In the genomic region with DNA sequence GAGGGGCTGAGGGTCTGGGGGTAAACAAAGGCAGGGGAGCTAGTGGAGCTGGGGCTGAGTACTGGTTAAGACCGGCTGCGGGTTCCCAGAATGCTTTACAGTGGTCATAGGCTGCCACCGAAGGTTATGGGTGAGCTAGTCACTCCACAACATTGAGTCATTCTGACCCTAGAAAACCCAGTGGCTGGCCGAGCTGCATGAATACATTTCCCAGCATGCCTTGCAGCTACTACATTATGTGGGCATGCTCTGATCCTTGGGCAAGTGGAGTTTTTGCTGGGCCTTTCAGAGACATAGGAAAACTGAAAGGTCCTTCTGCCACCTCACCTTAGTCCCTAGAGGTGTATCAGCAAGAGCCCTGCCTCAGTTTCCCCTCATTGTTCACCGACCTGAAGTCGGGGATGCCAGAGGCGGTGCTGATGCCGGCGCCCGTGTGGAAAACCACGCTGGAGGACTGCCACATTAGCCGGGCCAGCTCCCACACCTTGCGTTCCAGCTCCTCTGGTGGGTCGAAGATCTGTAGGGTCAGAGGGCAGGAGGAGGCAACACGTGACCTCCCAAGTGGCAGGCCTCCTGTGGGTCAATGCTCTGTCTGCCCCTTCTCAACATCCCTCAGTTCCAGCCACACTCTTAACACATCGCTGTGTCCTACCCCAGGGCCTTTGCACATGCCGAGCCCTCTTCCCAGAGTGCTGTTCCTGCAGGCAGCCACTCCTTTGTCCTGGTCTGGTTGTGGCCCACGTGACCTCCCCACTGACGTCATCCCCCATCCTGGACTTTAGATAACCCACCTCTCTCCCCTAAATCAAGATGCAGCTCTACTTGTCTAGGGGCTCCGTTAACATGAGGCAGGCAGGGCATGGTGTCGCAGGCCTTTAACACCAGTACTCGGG, we compare ENCODE assay signal across 1 mouse cellular context.
TF ChIP-seq lines count a peak whose summit lies in the region.

No protein-coding gene starts in this region.

TF ChIP-seq in CH12.LX, 34 proteins besides CTCF, POLR2A, EP300 and RAD21:
- TF ChIP-seq MAX (IDR thresholded peaks at IDR 0.05; ENCODE audit: low read length) (peak; percentile 82), USF1 (IDR thresholded peaks at IDR 0.05; ENCODE audit: low read depth, low read length) (peak; percentile 91), NRF1 (IDR thresholded peaks at IDR 0.05; ENCODE audit: low read depth, low read length) (peak; percentile 62), HCFC1 (IDR thresholded peaks at IDR 0.05; ENCODE audit: low read depth, low read length) (peak; percentile 69), ELF1 (IDR thresholded peaks at IDR 0.05; ENCODE audit: low read depth, low read length) (no peak), JUN (IDR thresholded peaks at IDR 0.05; ENCODE audit: insufficient read depth, low read depth, low read length) (peak; percentile 66), ETS1 (conservative IDR thresholded peaks at IDR 0.05; ENCODE audit: low read depth, low read length) (peak; percentile 46), IRF4 (IDR thresholded peaks at IDR 0.05; ENCODE audit: low read depth, low read length) (peak; percentile 89), MAFK (IDR thresholded peaks at IDR 0.05; ENCODE audit: insufficient replicate concordance, low read length) (no peak), CHD1 (IDR thresholded peaks at IDR 0.05; ENCODE audit: low read depth, low read length) (no peak), BHLHE40 (IDR thresholded peaks at IDR 0.05; ENCODE audit: low read depth, low read length) (peak; percentile 73), ZNF384 (IDR thresholded peaks at IDR 0.05; ENCODE audit: low read depth, low read length) (no peak), TCF12 (IDR thresholded peaks at IDR 0.05; ENCODE audit: low read depth, low read length) (peak; percentile 28), MYC (IDR thresholded peaks at IDR 0.05; ENCODE audit: low read depth, low read length) (no peak; the same call in none of the 2 replicates), NELFE (IDR thresholded peaks at IDR 0.05; ENCODE audit: low read depth, low read length) (peak; percentile 32), USF2 (conservative IDR thresholded peaks at IDR 0.05; ENCODE audit: low read depth, low read length) (peak; percentile 90), MEF2A (IDR thresholded peaks at IDR 0.05; ENCODE audit: borderline replicate concordance, low read depth, low read length) (no peak), JUND (conservative IDR thresholded peaks at IDR 0.05; ENCODE audit: low read depth, low read length) (peak; percentile 60), RCOR1 (conservative IDR thresholded peaks at IDR 0.05; ENCODE audit: low read depth, low read length) (no peak), CHD2 (IDR thresholded peaks at IDR 0.05; ENCODE audit: low read length) (no peak), TBP (conservative IDR thresholded peaks at IDR 0.05; ENCODE audit: low read depth, low read length) (peak; percentile 79), ZKSCAN1 (IDR thresholded peaks at IDR 0.05; ENCODE audit: borderline replicate concordance, low read depth, low read length) (no peak)
